Mouse (Mus musculus) stomach, adult 2 months (tissue): ENCODE data around the gene Tut4. TPM values are rescaled to one million over a fixed set of nuclear protein-coding genes. Genes with fewer than 3 reads are reported as not detected.

Experiments used
- polyA plus RNA-seq: library from polyadenylated mRNA; depleted of rRNA; stranded (reverse); fragments of >200 nt; gene quantifications from 2 replicates; pipeline ENCODE4 v1.2.3, GENCODE M21; 2012; rRNA removed

Tut4 gene
- 7.7 and 9.6 TPM in 2 replicates for polyA plus RNA-seq

GRCm38 (mm10) chr4:108459231-108460155, at the start of gene Tut4:
TSS of gene Tut4 (plus strand) at chr4:108459426.

GRCm38 (mm10) chr4:108578840-108579742, 119.9 kb downstream of the Tut4 start, which contains the start of the genes Prpf38a and Orc1:
TSS of gene Prpf38a (minus strand) at chr4:108579336.
TSS of gene Orc1 (plus strand) at chr4:108579423.

Other genes with a start within 250 kb of the Tut4 start
- gene Zyg11a, start 241.4 kb upstream of the Tut4 start, polyA plus RNA-seq = 0.10 TPM in 2 replicates
- 1.3 and 1.5 TPM in 2 replicates for gene Zyg11b, start 158.3 kb upstream of the Tut4 start, polyA plus RNA-seq
- 2.0 and 4.8 TPM in 2 replicates for gene Coa7, start 131.3 kb upstream of the Tut4 start, polyA plus RNA-seq
- 0.44 TPM in 1 of 2 replicates, not detected in the other for gene Shisal2a, start 76.1 kb upstream of the Tut4 start, polyA plus RNA-seq
- 4.3 and 5.2 TPM in 2 replicates for gene Gpx7, start 52.5 kb upstream of the Tut4 start, polyA plus RNA-seq
- 0.28 and 0.45 TPM in 2 replicates for gene Prpf38a, start 119.9 kb downstream of the Tut4 start, polyA plus RNA-seq
- gene Orc1, start 120.0 kb downstream of the Tut4 start, polyA plus RNA-seq = 0.04 and 0.28 TPM in 2 replicates
- 13.3 and 14.7 TPM in 2 replicates for gene Cc2d1b, start 160.5 kb downstream of the Tut4 start, polyA plus RNA-seq